In the genomic region with DNA sequence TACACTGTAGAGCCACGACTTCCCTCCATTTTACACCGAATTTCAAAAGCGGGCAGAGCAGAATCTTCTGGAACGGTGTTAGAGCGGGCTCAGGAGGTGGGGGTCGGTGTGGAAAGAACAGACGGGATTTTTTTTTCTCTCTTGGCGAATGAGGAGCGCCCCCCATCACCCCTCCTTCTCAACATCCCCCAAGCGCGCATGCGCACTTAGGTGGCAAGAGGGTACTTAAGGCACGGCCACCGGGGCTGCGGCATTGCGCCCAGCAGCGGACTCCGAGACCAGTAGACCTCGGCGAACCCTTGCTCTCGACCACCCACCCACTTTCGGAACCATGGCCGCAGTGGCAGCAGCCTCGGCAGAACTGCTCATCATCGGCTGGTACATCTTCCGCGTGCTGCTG, we compare ENCODE assay signal across 8 mouse cellular contexts. TPM values are rescaled to one million over a fixed set of nuclear protein-coding genes. Genes with fewer than 3 reads are reported as not detected.
DNase-seq lines count a peak whose midpoint lies in the region; ATAC-seq and TF ChIP-seq lines count a peak whose summit lies in the region.

A gene (plus strand): TSS at position 221 of the 400 bp plus-strand sequence.

- WGBS in embryonic facial prominence, embryonic 15.5 days: 47% methylated on average over 27 of the region's 27 CpGs
- WGBS in lung, postnatal 0 days: 41% methylated on average over 27 of the region's 27 CpGs
- 49% methylated on average over 27 of the region's 27 CpGs for whole genome bisulfite sequencing in stomach, embryonic 14.5 days

- H3K9me3 ChIP-seq in embryonic facial prominence, embryonic 15.5 days (replicated peaks): peaks cover 9% of the 10 kb centered on the region; the same call in 1 of the 2 replicates
- H3K9me3 ChIP-seq in lung, postnatal 0 days (ENCODE audit: low read length): peaks cover 4% of the 10 kb centered on the region
- H3K9me3 ChIP-seq in stomach, embryonic 14.5 days (ENCODE audit: control insufficient read depth, low read depth, low read length): peaks cover 41% of the 10 kb centered on the region

- ATAC-seq in embryonic facial prominence, embryonic 15.5 days (ENCODE audit: insufficient number of reproducible peaks, low FRiP score, low TSS enrichment, low read depth): no peak
- no peak for ATAC-seq in lung, postnatal 0 days
- no peak for ATAC-seq in stomach, embryonic 14.5 days (ENCODE audit: insufficient number of reproducible peaks, insufficient read depth, low FRiP score, low read depth)

- peak within 1 kb of the TSS; percentile 68 for H3K4me2 ChIP-seq in embryonic facial prominence, embryonic 15.5 days (replicated peaks)
- peak within 1 kb of the TSS; percentile 56 for H3K4me2 ChIP-seq in lung, postnatal 0 days (replicated peaks; ENCODE audit: low read depth, low read length)
- peak within 1 kb of the TSS; percentile 58 for H3K4me2 ChIP-seq in stomach, embryonic 14.5 days (replicated peaks; ENCODE audit: low read depth, low read length)

- H3K9ac ChIP-seq in embryonic facial prominence, embryonic 15.5 days: peak within 1 kb of the TSS; percentile 23; the same call in 1 of the 2 replicates
- H3K9ac ChIP-seq in lung, postnatal 0 days (replicated peaks; ENCODE audit: low read depth): no peak within 1 kb of the TSS
- H3K9ac ChIP-seq in stomach, embryonic 14.5 days (replicated peaks; ENCODE audit: low read depth, low read length): peak within 1 kb of the TSS; percentile 60

- TF ChIP-seq EP300 in lung, postnatal 0 days (IDR thresholded peaks at IDR 0.05): no peak

- no peak for TF ChIP-seq CTCF in lung, postnatal 0 days (IDR thresholded peaks at IDR 0.05)

- no peak within 1 kb of the TSS for H3K27ac ChIP-seq in embryonic facial prominence, embryonic 15.5 days (replicated peaks)
- H3K27ac ChIP-seq in lung, postnatal 0 days (ENCODE audit: low read length): 0 out of 2 replicates have a peak within 1 kb of the TSS, but pooled peaks have one; percentile 1
- H3K27ac ChIP-seq in stomach, embryonic 14.5 days (ENCODE audit: low read length): peak within 1 kb of the TSS; percentile 48

- peak within 1 kb of the TSS; percentile 47 for H3K4me3 ChIP-seq in embryonic facial prominence, embryonic 15.5 days (replicated peaks)
- H3K4me3 ChIP-seq in lung, postnatal 0 days (ENCODE audit: low read depth, low read length): peak within 1 kb of the TSS; percentile 25
- H3K4me3 ChIP-seq in stomach, embryonic 14.5 days (ENCODE audit: low read depth, low read length): peak within 1 kb of the TSS; percentile 43

- peaks cover 54% of the 10 kb centered on the region for H3K36me3 ChIP-seq in embryonic facial prominence, embryonic 15.5 days
- H3K36me3 ChIP-seq in lung, postnatal 0 days (ENCODE audit: insufficient read depth, low read length): 0 out of 2 replicates have a peak, but pooled peaks cover 4% of the 10 kb centered on the region
- H3K36me3 ChIP-seq in stomach, embryonic 14.5 days (ENCODE audit: control insufficient read depth, insufficient read depth, low read length): peaks cover 17% of the 10 kb centered on the region

- H3K4me1 ChIP-seq in embryonic facial prominence, embryonic 15.5 days: peaks cover 45% of the 10 kb centered on the region
- peaks cover 10% of the 10 kb centered on the region for H3K4me1 ChIP-seq in lung, postnatal 0 days (ENCODE audit: insufficient read depth, low read depth, low read length)
- H3K4me1 ChIP-seq in stomach, embryonic 14.5 days (ENCODE audit: control insufficient read depth, insufficient read depth, low read length): peaks cover 10% of the 10 kb centered on the region; the same call in 1 of the 2 replicates

- peak; percentile 65 for DNase-seq in kidney, postnatal 10 days
- DNase-seq in kidney, adult 11 months: no peak
- peak; percentile 40 for DNase-seq in adrenal gland, postnatal 14 days
- DNase-seq in kidney, postnatal 4 days: peak; percentile 69 to 74
- no peak for DNase-seq in lung, postnatal 0 days (ENCODE audit: low spot score)
- no peak for DNase-seq in gastrocnemius, adult 18-20 months (ENCODE audit: low spot score)

- no peaks in the 10 kb centered on the region for H3K27me3 ChIP-seq in embryonic facial prominence, embryonic 15.5 days
- H3K27me3 ChIP-seq in lung, postnatal 0 days (replicated peaks; ENCODE audit: insufficient read depth, low read length): no peaks in the 10 kb centered on the region
- H3K27me3 ChIP-seq in stomach, embryonic 14.5 days (ENCODE audit: control insufficient read depth, insufficient read depth, low read length): no peaks in the 10 kb centered on the region

RNA-seq across cellular contexts. Expression of the gene that starts here (rescaled TPM):
- total RNA-seq in adrenal gland, postnatal 14 days (2021): 158 TPM in 2 replicates
- polyA plus RNA-seq in embryonic facial prominence, embryonic 15.5 days (2015; fragmentation: Nextera tagmentation; extraction: Ambion mirVana): 322 and 340 TPM in 2 replicates
- polyA plus RNA-seq in lung, postnatal 0 days (2015; fragmentation: Nextera tagmentation; extraction: Ambion mirVana): 101 and 151 TPM in 2 replicates
- polyA plus RNA-seq in stomach, embryonic 14.5 days (2014; fragmentation: Nextera tagmentation; extraction: Ambion mirVana): 350 and 400 TPM in 2 replicates
- 10 to 100 TPM in 1 of 2 experiments, 1 to 10 TPM in 1; 1.6 to 16.4 TPM for total RNA-seq in gastrocnemius, adult 18-20 months (2021)

Comparison
In these comparisons a context has a peak if more than half of its experiments do, and no peak if none do; other contexts are left out.
1. DNase-seq: peak in kidney, postnatal 10 days (single experiment), adrenal gland, postnatal 14 days (single experiment) and kidney, postnatal 4 days (2 of 2); none in kidney, adult 11 months (single experiment), lung, postnatal 0 days (single experiment) and gastrocnemius, adult 18-20 months (single experiment).
2. Peak in every context shown above with its lines, with median percentiles within 50 percentile points of each other: H3K4me2 ChIP-seq and H3K4me3 ChIP-seq.